Mouse (Mus musculus): ENCODE measurements around the gene Hrc. TPM values are rescaled to one million over a fixed set of nuclear protein-coding genes. Genes with fewer than 3 reads are reported as not detected.
"Not testable (repeated sequence)": the region's sequence is repeated elsewhere in the genome, so short reads cannot be mapped to it uniquely, and the experiment has no call there.

The Hrc gene
- polyA plus RNA-seq, 1 experiment from 2014 or later = 0.12 TPM

- no peak for DNase-seq (ENCODE audit: low spot score)
- Histone ChIP-seq H3K4me1 (peaks cover 6% of the 10 kb centered on the region; the same call in 1 of the 2 replicates), H3K27ac (replicated peaks) (no peak overlapping the region), H3K27me3 (ENCODE audit: low read depth, poor library complexity, severe bottlenecking) (peaks cover 21% of the 10 kb centered on the region), H3K36me3 (peaks cover 46% of the 10 kb centered on the region), H3K9me3 (replicated peaks) (no peaks in the 10 kb centered on the region), H3K4me3 (0 out of 2 replicates have a peak overlapping the region, but pooled peaks have one; percentile 7)
- 57% methylated on average over 13 of the region's 13 CpGs for WGBS
Observed at GRCm38 (mm10) chr7:45356087-45356486, 21.0 kb downstream of the Hrc start.

- not testable (repeated sequence) for DNase-seq (ENCODE audit: low spot score); H3K27ac ChIP-seq (replicated peaks); H3K9me3 ChIP-seq (replicated peaks); H3K4me3 ChIP-seq
- 53% methylated on average over 11 of the region's 11 CpGs for WGBS
- H3K36me3 ChIP-seq = peaks cover 36% of the 10 kb centered on the region
- H3K27me3 ChIP-seq (ENCODE audit: low read depth, poor library complexity, severe bottlenecking) = peaks cover 51% of the 10 kb centered on the region
- H3K4me1 ChIP-seq = peaks cover 26% of the 10 kb centered on the region
Observed at GRCm38 (mm10) chr7:45359081-45359480, 24.0 kb downstream of the Hrc start.

GRCm38 (mm10) chr7:45360404-45361125 lies 25.5 kb downstream of the Hrc start:
- H3K9me3 ChIP-seq (replicated peaks) = no peaks in the 10 kb centered on the region
- 56% methylated on average over 18 of the region's 18 CpGs for WGBS
- H3K4me3 ChIP-seq = peak overlapping the region; percentile 68
- peaks cover 66% of the 10 kb centered on the region for H3K27me3 ChIP-seq (ENCODE audit: low read depth, poor library complexity, severe bottlenecking)
- no peak for DNase-seq (ENCODE audit: low spot score)
- H3K4me1 ChIP-seq = peaks cover 28% of the 10 kb centered on the region
- no peak overlapping the region for H3K27ac ChIP-seq (replicated peaks)
- peaks cover 23% of the 10 kb centered on the region for H3K36me3 ChIP-seq

GRCm38 (mm10) chr7:45361243-45361804 lies 26.2 kb downstream of the Hrc start:
- WGBS = under 1% methylated on average over 43 of the region's 43 CpGs
- peak overlapping the region; percentile 68 for H3K4me3 ChIP-seq
- no peaks in the 10 kb centered on the region for H3K9me3 ChIP-seq (replicated peaks)
- peak overlapping the region; percentile 81 for H3K27ac ChIP-seq (replicated peaks)
- H3K36me3 ChIP-seq = peaks cover 17% of the 10 kb centered on the region
- peaks cover 70% of the 10 kb centered on the region for H3K27me3 ChIP-seq (ENCODE audit: low read depth, poor library complexity, severe bottlenecking)
- peak; percentile 90 for DNase-seq (ENCODE audit: low spot score)
- H3K4me1 ChIP-seq = peaks cover 31% of the 10 kb centered on the region

- no peaks in the 10 kb centered on the region for H3K9me3 ChIP-seq (replicated peaks)
- peak overlapping the region; percentile 68; the same call in 1 of the 2 replicates for H3K4me3 ChIP-seq
- H3K4me1 ChIP-seq = peaks cover 41% of the 10 kb centered on the region
- WGBS = 5% methylated on average over 13 of the region's 13 CpGs
- peak; percentile 50 for DNase-seq (ENCODE audit: low spot score)
- no peak overlapping the region for H3K27ac ChIP-seq (replicated peaks)
- peaks cover 72% of the 10 kb centered on the region for H3K27me3 ChIP-seq (ENCODE audit: low read depth, poor library complexity, severe bottlenecking)
- peaks cover 5% of the 10 kb centered on the region; the same call in 1 of the 2 replicates for H3K36me3 ChIP-seq
Observed at GRCm38 (mm10) chr7:45362801-45363200, 27.7 kb downstream of the Hrc start.

GRCm38 (mm10) chr7:45363983-45364382 lies 28.9 kb downstream of the Hrc start:
- Histone ChIP-seq H3K9me3 (replicated peaks) (no peaks in the 10 kb centered on the region), H3K4me1 (peaks cover 53% of the 10 kb centered on the region), H3K27me3 (ENCODE audit: low read depth, poor library complexity, severe bottlenecking) (peaks cover 84% of the 10 kb centered on the region), H3K27ac (replicated peaks) (no peak overlapping the region), H3K4me3 (no peak overlapping the region), H3K36me3 (no peaks in the 10 kb centered on the region; the same call in 1 of the 2 replicates)
- WGBS = 92% methylated on average over 2 of the region's 2 CpGs
- no peak for DNase-seq (ENCODE audit: low spot score)

- H3K27me3 ChIP-seq (ENCODE audit: low read depth, poor library complexity, severe bottlenecking) = peaks cover 83% of the 10 kb centered on the region
- DNase-seq (ENCODE audit: low spot score) = peak; percentile 60
- H3K27ac ChIP-seq (replicated peaks) = peak overlapping the region; percentile 89
- H3K36me3 ChIP-seq = no peaks in the 10 kb centered on the region; the same call in 1 of the 2 replicates
- H3K4me3 ChIP-seq = peak overlapping the region; percentile 88
- WGBS = 4% methylated on average over 35 of the region's 35 CpGs
- no peaks in the 10 kb centered on the region for H3K9me3 ChIP-seq (replicated peaks)
- peaks cover 68% of the 10 kb centered on the region for H3K4me1 ChIP-seq
Observed at GRCm38 (mm10) chr7:45365742-45366651, 30.9 kb downstream of the Hrc start.

GRCm38 (mm10) chr7:45366652-45367019 lies 31.5 kb downstream of the Hrc start, which contains the start of gene Ppfia3:
Ppfia3 (minus strand) TSS chr7:45367019.
- Histone ChIP-seq H3K9me3 (replicated peaks) (no peaks in the 10 kb centered on the region), H3K36me3 (peaks cover 5% of the 10 kb centered on the region; the same call in 1 of the 2 replicates), H3K4me1 (peaks cover 68% of the 10 kb centered on the region), H3K27me3 (ENCODE audit: low read depth, poor library complexity, severe bottlenecking) (peaks cover 77% of the 10 kb centered on the region), H3K27ac (replicated peaks) (peak within 1 kb of the TSS; percentile 89), H3K4me3 (peak within 1 kb of the TSS; percentile 88)
- WGBS = under 1% methylated on average over 26 of the region's 26 CpGs
- no peak for DNase-seq (ENCODE audit: low spot score)

- Histone ChIP-seq H3K27me3 (ENCODE audit: low read depth, poor library complexity, severe bottlenecking) (peaks cover 71% of the 10 kb centered on the region), H3K36me3 (peaks cover 9% of the 10 kb centered on the region), H3K4me1 (peaks cover 63% of the 10 kb centered on the region), H3K9me3 (replicated peaks) (no peaks in the 10 kb centered on the region), H3K27ac (replicated peaks) (peak overlapping the region; percentile 89), H3K4me3 (peak overlapping the region; percentile 88)
- peak; percentile 99 for DNase-seq (ENCODE audit: low spot score)
- WGBS = under 1% methylated on average over 70 of the region's 70 CpGs
Observed at GRCm38 (mm10) chr7:45367020-45367880, 32.2 kb downstream of the Hrc start.

GRCm38 (mm10) chr7:45368178-45368577 lies 33.1 kb downstream of the Hrc start:
- Histone ChIP-seq H3K27me3 (ENCODE audit: low read depth, poor library complexity, severe bottlenecking) (peaks cover 62% of the 10 kb centered on the region), H3K27ac (replicated peaks) (peak overlapping the region; percentile 89), H3K4me1 (peaks cover 54% of the 10 kb centered on the region), H3K4me3 (peak overlapping the region; percentile 88), H3K9me3 (replicated peaks) (no peaks in the 10 kb centered on the region), H3K36me3 (peaks cover 18% of the 10 kb centered on the region)
- WGBS = 80% methylated on average over 15 of the region's 15 CpGs
- no peak for DNase-seq (ENCODE audit: low spot score)

- 75% methylated on average over 16 of the region's 16 CpGs for WGBS
- no peaks in the 10 kb centered on the region for H3K9me3 ChIP-seq (replicated peaks)
- peak overlapping the region; percentile 88 for H3K4me3 ChIP-seq
- H3K27ac ChIP-seq (replicated peaks) = no peak overlapping the region
- H3K36me3 ChIP-seq = peaks cover 28% of the 10 kb centered on the region
- H3K4me1 ChIP-seq = peaks cover 54% of the 10 kb centered on the region
- no peak for DNase-seq (ENCODE audit: low spot score)
- peaks cover 52% of the 10 kb centered on the region for H3K27me3 ChIP-seq (ENCODE audit: low read depth, poor library complexity, severe bottlenecking)
Observed at GRCm38 (mm10) chr7:45369022-45369745, 34.1 kb downstream of the Hrc start.
